Mouse (Mus musculus): ENCODE results near the gene Slc38a7.

DNA sequence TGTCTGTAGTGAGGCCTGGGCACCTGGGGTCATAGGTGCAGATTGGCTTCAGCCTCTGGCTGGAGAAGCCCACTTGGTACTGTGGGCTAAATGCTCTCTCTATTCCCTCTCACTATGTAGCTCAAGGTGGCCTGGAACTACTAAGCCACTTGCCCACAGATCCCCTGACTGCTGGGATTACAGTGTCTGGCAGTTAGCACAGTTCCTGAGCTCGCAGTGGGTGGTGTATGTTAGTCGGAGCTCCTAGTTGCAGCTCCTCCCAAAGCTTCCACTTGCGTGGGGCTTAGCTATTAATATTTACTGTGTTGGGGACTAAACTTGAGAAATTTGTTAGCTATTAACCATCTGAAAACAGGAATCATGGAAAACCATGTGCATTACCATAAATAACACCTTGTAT is 28.2 kb upstream of the Slc38a7 start:
- TF ChIP-seq TAL1 (IDR thresholded peaks at IDR 0.05; ENCODE audit: low read length) (no peak), GATA1 (IDR thresholded peaks at IDR 0.05; ENCODE audit: low read length) (no peak)

All from erythroblast, embryonic 14.5 days (primary cell).